Mouse (Mus musculus) neural tube, embryonic 11.5 days (tissue): ENCODE results near the gene Gjb4. TPM values are rescaled to one million over a fixed set of nuclear protein-coding genes. Genes with fewer than 3 reads are reported as not detected.
A peak's percentile ranks its signal among the peaks of the same experiment; 100 is the strongest.

Source experiments
- ATAC-seq: fragments of 200-750 bp; cut with Nextera tagmentation; 2 replicates; pipeline ENCODE4 v1.8.0; 2017; ENCODE audit warnings: moderate number of reproducible peaks, mild to moderate bottlenecking, moderate TSS enrichment, moderate library complexity; ENCODE audit not compliant: insufficient read depth, low FRiP score, low TSS enrichment
- DNase-seq: peaks from one replicate; pipeline ENCODE4 v3.0.0-alpha.2; 2015; ENCODE audit warnings: low spot score
- H3K27ac ChIP-seq: fragments of 300-500 bp; sonication (generic); 2 replicates; pipeline ENCODE4 v1.5.1; 2014; ENCODE audit warnings: low read depth, mild to moderate bottlenecking, low read length
- H3K27me3 ChIP-seq: fragments of 300-500 bp; sonication (generic); 2 replicates; pipeline ENCODE4 v1.6.1; 2014; ENCODE audit warnings: mild to moderate bottlenecking, low read length, mixed read lengths; ENCODE audit not compliant: control insufficient read depth, insufficient read depth
- H3K36me3 ChIP-seq: fragments of 300-500 bp; sonication (generic); 2 replicates; pipeline ENCODE4 v1.6.1; 2014; ENCODE audit warnings: mild to moderate bottlenecking, low read length, moderate library complexity, mixed read lengths; ENCODE audit not compliant: control insufficient read depth, insufficient read depth
- H3K4me1 ChIP-seq: fragments of 300-500 bp; sonication (generic); 2 replicates; pipeline ENCODE4 v1.6.1; 2014; ENCODE audit warnings: low read length, mixed read lengths; ENCODE audit not compliant: control insufficient read depth, insufficient read depth
- H3K4me2 ChIP-seq: fragments of 300-500 bp; sonication (generic); 2 replicates; pipeline ENCODE4 v1.6.1; 2014; ENCODE audit warnings: low read depth, mild to moderate bottlenecking, moderate library complexity
- H3K4me3 ChIP-seq: fragments of 300-500 bp; sonication (generic); 2 replicates; pipeline ENCODE4 v1.5.1; 2014; ENCODE audit warnings: low read depth, low read length
- H3K9ac ChIP-seq: fragments of 300-500 bp; sonication (generic); 2 replicates; pipeline ENCODE4 v1.6.1; 2014; ENCODE audit warnings: mild to moderate bottlenecking, low read length
- H3K9me3 ChIP-seq: fragments of 300-500 bp; sonication (generic); 2 replicates; pipeline ENCODE4 v1.6.1; 2016; ENCODE audit warnings: low read length; ENCODE audit not compliant: control insufficient read depth
- WGBS: fragments of 180-500 bp; shearing (Covaris S2); extraction: QIAGEN DNeasy Blood & Tissue Kit; methylation state at CpG from one replicate; pipeline ENCODE4 v1.1.7; 2014; 5-methylcytosine and 5-hydroxymethylcytosine counted together
- polyA plus RNA-seq: library from polyadenylated mRNA; unstranded; fragments of >200 nt; fragmentation: Nextera tagmentation; extraction: Ambion mirVana; gene quantifications from 2 replicates; pipeline ENCODE4 v1.2.1, GENCODE M21; 2014

Gjb4 gene
- polyA plus RNA-seq, 1 experiment from 2014 or later, result not detected

DNA sequence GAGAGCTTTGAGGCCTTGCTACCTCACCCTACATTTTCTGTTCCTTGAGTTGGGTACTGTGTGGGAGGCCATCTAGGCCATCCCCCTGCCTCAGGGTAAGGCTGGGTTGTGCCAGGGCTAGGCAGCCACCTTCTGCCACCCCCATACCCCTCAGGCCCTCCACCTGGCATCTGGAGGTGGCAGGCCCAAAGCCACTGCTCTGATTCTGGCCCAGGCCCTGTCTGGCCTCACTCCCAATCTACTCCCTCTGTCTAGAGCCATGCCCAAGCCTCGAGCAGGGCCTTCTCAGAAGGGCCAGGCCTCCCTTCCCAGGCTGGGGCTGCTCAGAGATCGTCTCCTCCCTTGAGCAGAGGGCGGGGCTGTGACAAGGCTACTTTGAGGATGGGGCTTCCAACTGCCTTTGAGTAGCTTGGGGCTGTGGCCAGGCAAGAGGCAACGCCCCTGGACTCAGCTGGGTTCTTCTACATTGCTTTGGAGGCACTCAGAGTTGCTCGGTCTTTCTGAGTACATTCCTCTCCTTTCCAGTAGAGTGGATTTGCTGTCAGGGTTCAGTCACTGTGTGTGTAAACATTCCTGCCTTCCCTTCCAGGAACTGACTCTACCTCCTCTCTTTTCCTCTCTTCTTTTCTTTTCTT is 18.9 kb downstream of the Gjb4 start:
- 41% methylated on average over 5 of the region's 5 CpGs for WGBS
- no peaks in the 10 kb centered on the region for H3K36me3 ChIP-seq
- no peak overlapping the region for H3K4me3 ChIP-seq
- DNase-seq (no peak), ATAC-seq (no peak)
- H3K27ac ChIP-seq, result no peak overlapping the region
- peaks cover 5% of the 10 kb centered on the region; the same call in 1 of the 2 replicates for H3K4me1 ChIP-seq
- H3K4me2 ChIP-seq, result no peak overlapping the region
- no peak overlapping the region for H3K9ac ChIP-seq
- H3K27me3 ChIP-seq, result peaks cover 16% of the 10 kb centered on the region
- H3K9me3 ChIP-seq, result no peaks in the 10 kb centered on the region

DNA sequence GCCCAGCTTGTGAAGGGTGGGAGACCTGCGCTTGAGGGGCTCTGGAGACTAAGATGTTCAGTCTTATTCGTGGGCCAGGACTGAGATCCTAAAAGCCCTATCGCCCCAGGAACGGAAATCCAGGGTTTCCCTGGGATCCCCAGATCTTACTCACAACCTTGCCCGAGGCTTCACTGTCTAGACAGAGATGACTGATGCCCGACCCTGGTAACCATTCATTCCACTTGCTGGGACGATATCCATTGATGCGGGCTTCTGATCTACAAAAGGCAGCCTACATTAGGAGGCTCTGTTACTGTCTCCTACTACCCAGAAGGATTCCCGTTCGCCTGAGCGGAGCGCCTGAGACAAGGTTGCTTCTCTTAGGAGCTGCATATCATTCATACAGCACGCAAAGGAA is 22.7 kb downstream of the Gjb4 start:
- no peaks in the 10 kb centered on the region for H3K9me3 ChIP-seq
- WGBS, result 16% methylated on average over 13 of the region's 13 CpGs
- DNase-seq (no peak), ATAC-seq (no peak)
- H3K4me2 ChIP-seq, result no peak overlapping the region
- no peak overlapping the region for H3K9ac ChIP-seq
- peaks cover 33% of the 10 kb centered on the region for H3K27me3 ChIP-seq
- H3K4me3 ChIP-seq, result no peak overlapping the region
- H3K4me1 ChIP-seq, result peaks cover 5% of the 10 kb centered on the region; the same call in 1 of the 2 replicates
- H3K36me3 ChIP-seq, result no peaks in the 10 kb centered on the region
- H3K27ac ChIP-seq, result no peak overlapping the region

DNA sequence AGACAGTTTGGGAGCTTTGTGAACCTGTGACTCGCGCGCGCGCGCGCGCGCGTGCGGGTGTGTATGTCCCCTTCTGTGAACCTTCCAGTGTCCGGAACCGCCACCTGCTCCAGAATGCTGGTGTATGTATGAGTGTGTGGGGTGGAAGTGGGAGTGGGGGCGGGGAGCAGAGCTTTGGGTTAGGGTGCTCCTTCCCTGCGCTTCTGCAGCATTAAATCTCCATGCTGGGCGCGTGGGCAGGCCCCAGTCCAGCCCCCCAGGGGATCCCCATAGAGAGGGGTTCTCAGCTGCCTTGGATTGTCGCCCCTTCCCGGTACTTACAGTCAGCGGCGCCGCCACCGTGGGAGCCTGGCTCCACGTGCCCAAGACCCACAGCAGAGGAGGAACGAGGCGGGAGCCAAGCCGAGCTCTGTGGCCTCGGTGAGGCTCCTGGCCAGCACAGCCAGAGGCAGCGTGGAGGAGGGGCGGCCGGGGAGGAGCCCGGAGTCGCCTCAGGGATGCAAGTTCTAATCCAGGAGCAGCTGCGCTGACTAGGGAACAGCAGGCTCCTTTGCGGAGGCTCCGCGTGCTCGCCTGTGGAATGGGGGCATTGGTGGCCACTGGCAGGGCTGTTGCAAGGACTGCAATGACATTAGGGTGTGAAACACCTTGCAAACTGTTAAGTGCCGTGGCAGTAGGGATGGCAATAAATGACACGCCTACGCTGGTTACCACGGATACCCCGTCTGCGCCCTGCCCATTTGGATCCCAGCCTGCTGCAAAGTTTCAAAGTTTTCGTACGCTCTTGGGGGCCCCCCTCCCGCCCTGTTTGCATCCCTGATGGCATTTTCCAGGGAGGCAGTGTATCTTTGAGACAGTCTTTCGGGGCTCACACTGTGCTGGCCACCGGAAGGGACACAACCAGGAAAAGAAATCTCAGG is 23.4 kb downstream of the Gjb4 start, which contains the start of gene Gjb3:
Gene Gjb3 (minus strand): TSS at position 664 of the 920 bp plus-strand sequence.
- ATAC-seq, result no peak
- peaks cover 33% of the 10 kb centered on the region for H3K27me3 ChIP-seq
- WGBS, result under 1% methylated on average over 49 of the region's 49 CpGs
- no peak within 1 kb of the TSS for H3K9ac ChIP-seq
- no peak within 1 kb of the TSS for H3K4me3 ChIP-seq
- H3K27ac ChIP-seq, result no peak within 1 kb of the TSS
- H3K9me3 ChIP-seq, result no peaks in the 10 kb centered on the region
- H3K36me3 ChIP-seq, result no peaks in the 10 kb centered on the region
- H3K4me1 ChIP-seq, result peaks cover 5% of the 10 kb centered on the region; the same call in 1 of the 2 replicates
- peak; percentile 53 for DNase-seq
- H3K4me2 ChIP-seq, result peak within 1 kb of the TSS; percentile 15

DNA sequence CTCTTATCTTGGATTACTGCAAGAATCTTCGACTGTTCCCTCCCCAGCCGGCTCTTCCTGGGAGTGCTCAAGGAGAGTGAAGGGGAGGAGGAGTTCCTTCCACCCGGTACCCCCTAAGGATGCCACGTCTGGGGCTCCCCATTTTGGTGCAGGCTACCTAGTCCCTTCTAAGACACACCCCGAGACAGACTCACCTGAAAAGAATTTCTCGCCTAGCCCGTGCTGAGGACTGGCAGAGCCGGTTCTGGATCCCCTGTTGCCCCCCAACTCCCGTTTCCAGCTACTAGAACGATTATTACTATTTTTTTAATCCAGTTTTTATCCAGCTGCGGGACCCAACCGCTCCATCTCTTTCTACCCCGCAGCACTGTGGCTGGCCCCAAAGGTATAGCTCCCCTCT is 24.1 kb downstream of the Gjb4 start:
- no peak for ATAC-seq
- Histone ChIP-seq H3K27ac (no peak overlapping the region), H3K27me3 (peaks cover 33% of the 10 kb centered on the region), H3K36me3 (no peaks in the 10 kb centered on the region), H3K4me2 (peak overlapping the region; percentile 15; the same call in 1 of the 2 replicates), H3K9me3 (no peaks in the 10 kb centered on the region), H3K4me1 (peaks cover 5% of the 10 kb centered on the region; the same call in 1 of the 2 replicates), H3K9ac (no peak overlapping the region), H3K4me3 (no peak overlapping the region)
- 1% methylated on average over 13 of the region's 13 CpGs for WGBS
- DNase-seq, result no peak

DNA sequence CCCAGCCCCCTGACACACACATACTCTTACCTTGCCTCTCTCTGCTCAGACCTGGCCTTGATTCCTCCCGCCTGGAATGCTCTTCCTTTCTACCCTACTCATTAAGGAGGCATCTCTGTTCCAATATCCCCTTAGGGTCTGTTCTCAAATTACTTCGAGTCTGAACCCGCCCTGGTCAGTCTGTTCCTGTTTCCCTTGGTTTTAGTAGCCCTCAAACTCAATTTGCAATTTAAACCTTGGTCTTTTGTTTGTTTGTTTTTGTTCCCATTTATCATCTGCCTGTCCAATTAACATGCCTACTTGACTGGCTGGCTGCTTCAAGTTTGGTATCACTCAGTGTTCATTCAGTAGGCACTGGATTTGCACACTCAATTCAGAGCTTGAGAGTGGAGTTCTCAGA is 24.8 kb downstream of the Gjb4 start:
- ATAC-seq (no peak), DNase-seq (no peak)
- H3K4me2 ChIP-seq, result no peak overlapping the region
- no peak overlapping the region for H3K4me3 ChIP-seq
- H3K27ac ChIP-seq, result no peak overlapping the region
- 8% methylated on average over 3 of the region's 3 CpGs for WGBS
- no peaks in the 10 kb centered on the region for H3K36me3 ChIP-seq
- H3K9me3 ChIP-seq, result no peaks in the 10 kb centered on the region
- no peak overlapping the region for H3K9ac ChIP-seq
- peaks cover 33% of the 10 kb centered on the region for H3K27me3 ChIP-seq
- peaks cover 5% of the 10 kb centered on the region; the same call in 1 of the 2 replicates for H3K4me1 ChIP-seq

DNA sequence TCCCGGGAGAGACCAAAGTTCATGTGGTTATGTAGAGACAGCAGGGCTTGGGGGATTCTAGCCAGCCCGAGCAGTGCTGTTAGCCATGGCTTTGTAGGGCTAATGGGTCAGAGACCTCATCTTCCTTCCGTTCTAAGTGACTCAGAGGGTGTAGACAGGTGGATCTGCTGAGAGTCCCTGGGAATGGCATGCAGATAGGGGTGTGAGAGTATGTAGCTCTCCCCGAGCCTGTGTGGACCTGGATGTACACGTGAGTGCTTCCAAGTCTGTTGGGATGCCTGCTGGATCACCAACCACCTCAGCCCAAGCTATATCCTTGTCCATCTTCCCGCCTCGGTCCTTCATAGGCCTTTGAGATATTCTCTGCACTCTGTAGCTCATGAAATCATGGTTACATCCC is 25.5 kb downstream of the Gjb4 start:
- Histone ChIP-seq H3K36me3 (no peaks in the 10 kb centered on the region), H3K4me2 (no peak overlapping the region), H3K4me3 (no peak overlapping the region), H3K4me1 (peaks cover 5% of the 10 kb centered on the region; the same call in 1 of the 2 replicates), H3K9me3 (no peaks in the 10 kb centered on the region), H3K9ac (no peak overlapping the region), H3K27ac (no peak overlapping the region), H3K27me3 (peaks cover 33% of the 10 kb centered on the region)
- ATAC-seq, result no peak
- no peak for DNase-seq
- WGBS, result 67% methylated on average over 7 of the region's 7 CpGs

DNA sequence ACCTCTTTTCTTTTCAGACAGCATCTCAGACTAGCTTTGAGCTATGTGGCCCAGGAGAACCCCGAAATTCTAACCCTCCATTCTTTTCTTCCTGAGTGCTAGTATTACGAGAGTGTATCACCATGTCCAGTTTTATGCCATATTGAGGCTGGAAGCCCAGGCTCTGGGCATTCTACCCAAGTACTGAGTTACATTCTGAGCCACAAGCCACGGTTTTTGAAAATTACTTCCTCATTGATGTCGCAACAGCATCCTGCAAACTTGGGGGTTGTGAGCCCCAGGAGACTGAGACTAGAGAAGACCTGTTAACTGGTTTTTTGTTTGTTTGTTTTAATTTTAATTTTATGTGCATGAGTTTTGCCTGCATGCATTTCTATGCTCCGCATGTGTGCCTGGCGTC is 26.1 kb downstream of the Gjb4 start:
- no peaks in the 10 kb centered on the region for H3K9me3 ChIP-seq
- H3K9ac ChIP-seq, result no peak overlapping the region
- peaks cover 33% of the 10 kb centered on the region for H3K27me3 ChIP-seq
- H3K4me2 ChIP-seq, result no peak overlapping the region
- WGBS, result 78% methylated on average over 6 of the region's 6 CpGs
- no peak overlapping the region for H3K4me3 ChIP-seq
- H3K36me3 ChIP-seq, result no peaks in the 10 kb centered on the region
- H3K27ac ChIP-seq, result no peak overlapping the region
- H3K4me1 ChIP-seq, result peaks cover 5% of the 10 kb centered on the region; the same call in 1 of the 2 replicates
- no peak for DNase-seq
- ATAC-seq, result no peak

DNA sequence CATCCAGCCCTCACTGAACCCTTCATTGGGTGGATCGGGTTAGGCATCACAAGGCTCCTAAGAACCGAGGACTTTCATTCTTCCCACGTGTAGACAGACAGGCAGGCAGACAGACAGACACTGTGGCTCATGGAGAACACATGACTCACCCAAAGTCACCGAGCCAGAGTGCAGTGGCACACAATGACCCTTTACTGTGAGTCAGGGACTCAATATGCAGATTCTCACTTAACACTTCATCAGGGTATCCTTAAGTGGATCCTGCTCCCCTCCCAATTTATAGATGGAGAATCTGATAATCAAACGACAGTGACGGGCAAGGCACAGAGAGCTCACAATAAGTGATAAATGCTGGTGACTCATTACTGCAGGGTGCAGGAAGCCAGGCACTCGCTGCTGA is 26.6 kb downstream of the Gjb4 start:
- no peak overlapping the region for H3K4me2 ChIP-seq
- 66% methylated on average over 7 of the region's 7 CpGs for WGBS
- H3K36me3 ChIP-seq, result no peaks in the 10 kb centered on the region
- H3K9me3 ChIP-seq, result no peaks in the 10 kb centered on the region
- ATAC-seq (no peak), DNase-seq (no peak)
- no peak overlapping the region for H3K4me3 ChIP-seq
- H3K9ac ChIP-seq, result no peak overlapping the region
- peaks cover 5% of the 10 kb centered on the region; the same call in 1 of the 2 replicates for H3K4me1 ChIP-seq
- no peak overlapping the region for H3K27ac ChIP-seq
- peaks cover 33% of the 10 kb centered on the region for H3K27me3 ChIP-seq
